Mouse (Mus musculus) lung, embryonic 15.5 days (tissue): ENCODE measurements around the gene 1700057G04Rik. TPM values are rescaled to one million over a fixed set of nuclear protein-coding genes. Genes with fewer than 3 reads are reported as not detected.

Experiments
- ATAC-seq: fragments of 200-750 bp; cut with Nextera tagmentation; 2 replicates; pipeline ENCODE4 v1.8.0; 2017; ENCODE audit warnings: moderate number of reproducible peaks, borderline replicate concordance; ENCODE audit not compliant: low FRiP score, low TSS enrichment; ENCODE audit errors: extremely low read depth
- H3K27ac ChIP-seq: fragments of 300-500 bp; sonication (generic); 2 replicates; pipeline ENCODE4 v1.5.1; 2015; ENCODE audit warnings: moderate library complexity, mild to moderate bottlenecking, inconsistent platforms
- H3K27me3 ChIP-seq: fragments of 300-500 bp; sonication (generic); 2 replicates; pipeline ENCODE4 v1.6.1; 2015; ENCODE audit warnings: inconsistent platforms
- H3K36me3 ChIP-seq: fragments of 300-500 bp; sonication (generic); 2 replicates; pipeline ENCODE4 v1.6.1; 2015; ENCODE audit warnings: inconsistent platforms
- H3K4me1 ChIP-seq: fragments of 300-500 bp; sonication (generic); 2 replicates; pipeline ENCODE4 v1.6.1; 2015; ENCODE audit warnings: inconsistent platforms
- H3K4me2 ChIP-seq: fragments of 300-500 bp; sonication (generic); 2 replicates; pipeline ENCODE4 v1.6.1; 2015; ENCODE audit warnings: inconsistent platforms, mild to moderate bottlenecking, moderate library complexity
- H3K4me3 ChIP-seq: fragments of 300-500 bp; sonication (generic); 2 replicates; pipeline ENCODE4 v1.5.1; 2015; ENCODE audit warnings: mild to moderate bottlenecking, inconsistent platforms
- H3K9ac ChIP-seq: fragments of 300-500 bp; sonication (generic); 2 replicates; pipeline ENCODE4 v1.6.1; 2015; ENCODE audit warnings: inconsistent platforms
- H3K9me3 ChIP-seq: fragments of 300-500 bp; sonication (generic); 2 replicates; pipeline ENCODE4 v1.6.1; 2016; ENCODE audit warnings: inconsistent platforms
- WGBS: fragments of 180-500 bp; shearing (Covaris S2); methylation state at CpG from one replicate; pipeline ENCODE4 v1.1.7; 2015; 5-methylcytosine and 5-hydroxymethylcytosine counted together
- polyA plus RNA-seq: library from polyadenylated mRNA; unstranded; fragments of >200 nt; fragmentation: Nextera tagmentation; extraction: Ambion mirVana; gene quantifications from 2 replicates; pipeline ENCODE4 v1.2.1, GENCODE M21; 2015

Gene 1700057G04Rik
- polyA plus RNA-seq, 1 experiment from 2014 or later, result not detected

DNA sequence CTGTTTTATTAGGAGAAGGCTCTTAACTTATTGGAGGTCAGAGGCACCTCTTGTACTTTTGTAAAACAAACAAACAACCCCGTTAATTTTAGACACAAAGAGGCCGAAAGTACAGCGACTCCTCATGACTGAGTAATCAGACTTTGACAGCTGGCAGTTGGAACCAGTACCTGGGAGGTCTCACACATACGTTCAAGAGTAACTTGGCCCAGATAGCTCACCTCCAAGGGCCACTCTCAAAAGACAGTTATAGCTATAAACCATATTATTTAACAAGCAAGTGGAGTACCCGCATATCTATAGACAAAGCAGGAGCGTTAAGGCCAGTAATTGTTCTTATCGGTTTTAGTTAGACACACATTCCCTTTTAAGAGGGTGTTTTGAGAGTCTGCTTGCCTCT lies 32.8 kb upstream of the 1700057G04Rik start:
- Histone ChIP-seq H3K4me2 (no peak overlapping the region), H3K36me3 (no peaks in the 10 kb centered on the region), H3K27ac (0 out of 2 replicates have a peak overlapping the region, but pooled peaks have one; percentile 73), H3K9ac (no peak overlapping the region), H3K27me3 (no peaks in the 10 kb centered on the region), H3K4me3 (no peak overlapping the region), H3K4me1 (peaks cover 22% of the 10 kb centered on the region), H3K9me3 (no peaks in the 10 kb centered on the region)
- 39% methylated on average over 7 of the region's 7 CpGs for WGBS
- no peak for ATAC-seq

DNA sequence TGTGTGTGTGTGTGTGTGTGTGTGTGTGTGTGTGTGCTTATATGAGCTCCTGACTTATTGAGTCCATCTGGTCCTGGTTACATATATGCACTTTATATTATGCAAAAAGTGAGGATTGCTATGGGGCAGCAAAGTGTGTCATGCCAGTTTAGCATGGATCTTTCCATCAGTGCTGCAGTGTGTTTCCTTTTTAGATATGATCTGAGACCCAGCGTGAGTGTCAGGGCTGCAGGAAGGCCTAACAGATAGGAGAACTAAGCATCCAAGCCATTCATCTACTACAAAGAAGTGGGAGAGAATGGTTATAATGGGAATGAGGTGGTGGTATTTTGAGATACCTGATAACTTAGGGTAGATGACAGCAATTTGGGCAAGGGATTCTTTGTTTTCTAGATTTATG lies 29.1 kb upstream of the 1700057G04Rik start:
- ATAC-seq, result no peak
- H3K27ac ChIP-seq, result no peak overlapping the region
- H3K27me3 ChIP-seq, result no peaks in the 10 kb centered on the region
- H3K4me3 ChIP-seq, result no peak overlapping the region
- 60% methylated on average over 1 of the region's 1 CpGs for WGBS
- no peak overlapping the region for H3K4me2 ChIP-seq
- peaks cover 13% of the 10 kb centered on the region for H3K4me1 ChIP-seq
- no peaks in the 10 kb centered on the region for H3K36me3 ChIP-seq
- H3K9me3 ChIP-seq, result no peaks in the 10 kb centered on the region
- no peak overlapping the region for H3K9ac ChIP-seq

DNA sequence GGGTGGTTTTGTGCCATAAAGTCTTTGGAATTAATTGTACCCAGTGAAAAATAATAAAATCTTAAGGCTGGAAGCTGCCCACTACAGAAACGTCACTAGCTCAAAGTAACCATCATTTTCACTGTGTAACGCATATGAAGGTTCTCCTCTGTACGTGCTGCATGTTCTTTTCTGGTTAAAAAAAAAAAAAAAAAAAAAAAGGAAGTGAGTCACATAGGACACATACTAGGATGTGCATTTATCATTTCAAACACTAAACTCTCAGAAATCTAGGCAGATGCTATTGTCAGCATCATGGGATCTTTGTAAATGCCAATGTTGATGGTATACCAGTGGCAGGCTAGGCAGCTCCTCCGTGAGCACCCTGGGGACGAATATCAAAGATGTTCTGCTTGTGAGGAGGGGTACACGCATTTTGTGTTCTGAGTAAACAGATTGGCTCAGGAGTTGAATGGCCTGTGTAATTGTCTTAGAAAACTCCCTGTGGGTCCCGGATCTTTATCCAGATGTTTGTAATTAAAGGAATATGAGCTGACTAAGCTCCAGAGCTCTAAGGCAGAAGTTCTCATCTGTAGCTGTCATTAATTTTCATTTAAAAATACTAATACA lies 26.5 kb upstream of the 1700057G04Rik start:
- 54% methylated on average over 7 of the region's 7 CpGs for WGBS
- Histone ChIP-seq H3K4me1 (no peaks in the 10 kb centered on the region), H3K4me2 (no peak overlapping the region), H3K27ac (no peak overlapping the region), H3K9me3 (no peaks in the 10 kb centered on the region), H3K9ac (no peak overlapping the region), H3K36me3 (no peaks in the 10 kb centered on the region), H3K4me3 (no peak overlapping the region), H3K27me3 (no peaks in the 10 kb centered on the region)
- no peak for ATAC-seq

DNA sequence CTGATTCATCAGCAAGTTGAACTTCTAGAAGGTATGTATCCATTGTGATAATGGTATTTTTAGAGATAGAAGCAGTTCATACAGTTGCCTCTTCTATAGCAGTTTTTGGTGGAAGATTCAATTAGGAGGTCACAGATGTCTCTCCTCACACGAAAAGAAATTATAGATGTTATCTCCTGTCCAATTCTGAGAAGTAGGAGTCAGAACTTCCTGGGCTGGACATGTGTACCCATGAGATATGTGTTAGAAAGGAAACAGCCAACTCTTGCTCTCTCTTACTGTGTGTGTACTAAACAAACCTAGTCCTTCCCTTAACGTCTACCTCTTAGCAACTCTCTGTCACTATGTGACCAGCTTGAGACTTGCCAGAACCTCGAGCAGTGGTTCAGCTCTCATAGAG lies 19.5 kb upstream of the 1700057G04Rik start:
- Histone ChIP-seq H3K9ac (no peak overlapping the region), H3K36me3 (no peaks in the 10 kb centered on the region), H3K4me2 (no peak overlapping the region), H3K4me3 (no peak overlapping the region), H3K4me1 (no peaks in the 10 kb centered on the region), H3K27ac (no peak overlapping the region), H3K9me3 (no peaks in the 10 kb centered on the region), H3K27me3 (no peaks in the 10 kb centered on the region)
- 54% methylated on average over 3 of the region's 3 CpGs for WGBS
- no peak for ATAC-seq

DNA sequence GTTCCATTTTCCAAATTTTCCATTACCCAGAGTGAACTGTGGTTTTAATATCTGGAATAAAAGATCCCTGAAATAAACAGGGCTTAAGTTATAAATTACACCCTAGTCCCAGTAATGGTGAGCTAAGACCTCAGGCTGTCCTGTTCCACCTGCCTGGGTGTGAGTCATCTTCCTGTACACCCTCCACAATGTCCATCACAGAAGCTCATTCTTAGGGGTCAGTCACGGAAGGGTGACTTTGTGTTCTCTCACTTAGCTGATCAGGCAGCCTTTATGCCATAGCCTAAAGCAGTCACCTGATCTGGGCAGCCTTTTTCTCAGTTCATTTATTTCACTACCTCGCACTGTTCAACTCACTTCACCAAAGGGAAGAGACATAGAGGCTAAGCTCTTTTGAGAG lies 17.0 kb upstream of the 1700057G04Rik start:
- H3K9me3 ChIP-seq, result no peaks in the 10 kb centered on the region

DNA sequence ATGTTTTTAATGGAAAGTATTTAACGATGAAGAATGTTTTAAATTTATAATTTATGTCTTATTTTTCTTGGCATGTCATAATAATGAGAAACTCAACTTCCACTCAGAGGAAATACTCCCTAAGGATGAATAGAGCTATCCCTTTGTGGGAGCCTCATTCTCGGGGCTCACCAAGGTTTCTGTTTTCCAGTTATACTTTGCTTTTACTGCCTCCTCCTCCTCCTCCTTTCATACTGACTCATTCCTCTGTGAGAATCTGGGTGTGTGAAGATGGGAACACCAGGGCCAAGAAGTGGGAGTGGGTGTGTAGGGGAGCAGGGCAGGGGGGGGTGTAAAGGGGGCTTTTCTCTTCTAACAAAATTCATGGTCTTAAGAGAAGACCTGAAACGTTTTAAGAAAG lies 16.3 kb upstream of the 1700057G04Rik start:
- Histone ChIP-seq H3K36me3 (no peaks in the 10 kb centered on the region), H3K9ac (no peak overlapping the region), H3K9me3 (no peaks in the 10 kb centered on the region), H3K4me3 (no peak overlapping the region), H3K4me2 (no peak overlapping the region), H3K27me3 (no peaks in the 10 kb centered on the region), H3K4me1 (no peaks in the 10 kb centered on the region), H3K27ac (no peak overlapping the region)
- ATAC-seq, result no peak
- 51% methylated on average over 3 of the region's 3 CpGs for WGBS

More for the DNA sequence above, 17.0 kb upstream of the 1700057G04Rik start:
- ATAC-seq, result no peak
- Histone ChIP-seq H3K4me3 (no peak overlapping the region), H3K36me3 (no peaks in the 10 kb centered on the region), H3K4me2 (no peak overlapping the region), H3K4me1 (no peaks in the 10 kb centered on the region), H3K9ac (no peak overlapping the region), H3K27me3 (no peaks in the 10 kb centered on the region), H3K27ac (no peak overlapping the region)
- WGBS, result 72% methylated on average over 2 of the region's 2 CpGs

DNA sequence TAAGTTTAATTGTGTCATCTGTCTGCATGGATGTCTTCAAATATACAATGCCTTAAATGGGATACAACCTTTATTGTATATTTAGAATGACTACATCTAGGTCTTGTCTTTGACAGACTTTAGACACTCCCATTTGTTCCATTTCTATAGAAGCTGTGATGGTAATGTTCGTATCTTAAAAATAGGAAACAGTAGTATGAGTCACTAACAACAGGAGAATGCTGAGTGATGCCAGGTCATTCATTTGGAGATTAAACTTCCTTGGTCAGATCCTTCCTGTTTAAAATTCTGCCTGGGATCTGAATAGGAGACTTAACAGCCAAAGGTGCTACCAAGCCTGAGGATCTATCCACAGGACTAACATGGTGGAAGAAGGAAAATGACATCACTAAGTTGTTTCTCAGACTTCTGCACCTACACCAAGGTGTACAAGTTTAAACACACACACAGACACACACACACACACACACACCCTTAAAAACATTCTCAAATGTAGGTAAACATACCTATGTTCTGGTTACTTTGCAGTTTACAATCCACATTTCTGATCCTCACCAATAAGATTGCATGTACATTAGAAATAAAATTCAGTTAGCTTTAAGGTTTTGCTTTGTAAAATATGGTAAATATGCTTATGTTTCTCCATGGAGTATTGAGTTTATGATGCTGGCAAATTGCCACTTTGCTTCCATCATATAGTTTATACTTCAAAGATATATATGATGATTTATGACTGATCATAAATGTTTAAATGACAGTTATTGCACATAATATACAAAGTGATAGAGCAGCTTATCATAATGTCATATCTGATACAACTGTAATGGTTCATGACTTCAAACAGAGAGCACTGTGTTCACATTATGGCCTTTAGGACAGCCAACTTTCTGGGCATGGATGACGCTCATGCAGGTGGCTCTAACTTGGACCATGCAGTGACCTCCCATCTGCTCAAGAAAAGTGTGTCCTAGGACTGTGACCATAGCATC lies 15.3 kb upstream of the 1700057G04Rik start:
- no peaks in the 10 kb centered on the region for H3K36me3 ChIP-seq
- H3K27ac ChIP-seq, result no peak overlapping the region
- no peaks in the 10 kb centered on the region for H3K9me3 ChIP-seq
- 76% methylated on average over 2 of the region's 2 CpGs for WGBS
- H3K4me3 ChIP-seq, result no peak overlapping the region
- H3K27me3 ChIP-seq, result no peaks in the 10 kb centered on the region
- ATAC-seq, result no peak
- no peak overlapping the region for H3K4me2 ChIP-seq
- H3K4me1 ChIP-seq, result no peaks in the 10 kb centered on the region
- H3K9ac ChIP-seq, result no peak overlapping the region

DNA sequence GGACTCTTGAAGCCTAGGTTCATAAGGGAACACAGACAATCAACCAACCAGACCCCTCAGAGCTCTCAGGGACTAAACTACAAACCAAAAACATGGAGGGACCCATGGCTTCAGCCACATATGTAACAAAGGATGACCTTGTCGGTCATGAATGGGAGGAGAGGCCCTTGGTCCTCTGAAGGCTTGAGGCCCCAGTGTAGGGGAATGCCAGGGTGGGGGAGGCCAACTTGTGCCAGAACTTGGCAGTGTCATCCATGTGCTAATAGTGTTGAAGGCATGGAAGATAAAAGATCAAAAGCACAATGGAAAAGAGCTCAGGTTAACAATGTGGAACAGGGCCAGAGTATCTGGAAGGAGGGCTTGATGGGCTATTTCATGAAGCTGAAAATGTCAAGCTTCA lies 10.9 kb upstream of the 1700057G04Rik start:
- ATAC-seq, result no peak
- Histone ChIP-seq H3K9me3 (no peaks in the 10 kb centered on the region), H3K9ac (no peak overlapping the region), H3K27ac (no peak overlapping the region), H3K4me2 (no peak overlapping the region), H3K4me1 (no peaks in the 10 kb centered on the region), H3K27me3 (no peaks in the 10 kb centered on the region), H3K36me3 (no peaks in the 10 kb centered on the region), H3K4me3 (no peak overlapping the region)
- 68% methylated on average over 1 of the region's 1 CpGs for WGBS

DNA sequence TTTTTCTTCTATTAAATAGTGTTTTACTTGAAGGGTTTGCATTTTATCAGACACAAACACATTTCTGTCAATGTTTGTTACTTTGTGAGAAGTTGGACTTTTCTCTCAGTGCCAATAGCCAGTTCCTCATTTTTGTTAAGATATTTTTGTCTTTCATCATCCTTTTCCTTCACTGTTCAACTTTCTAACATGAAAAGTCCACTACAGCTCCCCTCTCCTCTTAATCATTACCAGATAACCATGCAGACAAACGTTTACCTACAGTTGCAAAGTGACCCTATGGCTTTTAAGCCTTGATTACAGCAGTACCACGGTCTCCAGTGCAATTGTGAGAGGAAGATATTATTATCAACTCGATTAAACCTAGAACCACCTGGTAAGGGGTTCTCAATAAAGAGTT lies 8.0 kb upstream of the 1700057G04Rik start:
- no peak overlapping the region for H3K4me3 ChIP-seq

DNA sequence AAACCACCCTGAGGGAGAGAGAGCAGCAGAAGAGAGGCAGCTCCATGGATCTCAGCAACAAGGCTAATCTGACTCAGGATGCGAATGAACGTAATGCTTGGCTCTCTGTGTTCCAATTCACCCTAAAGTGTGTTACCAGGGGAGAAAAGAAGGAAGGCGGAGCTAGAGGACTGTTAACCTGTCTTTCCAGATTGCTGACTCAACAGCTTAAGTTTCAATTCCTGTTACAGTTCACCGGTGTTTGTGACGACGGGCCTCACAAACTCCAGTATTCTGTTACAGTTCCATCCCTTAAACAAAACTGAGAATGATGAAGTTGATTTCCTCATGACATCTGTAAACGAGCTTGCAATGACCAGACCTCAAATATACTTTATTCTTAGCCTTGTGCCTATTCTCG lies 4.1 kb upstream of the 1700057G04Rik start:
- ATAC-seq, result no peak
- no peak overlapping the region for H3K27ac ChIP-seq

More for the DNA sequence above, 8.0 kb upstream of the 1700057G04Rik start:
- H3K36me3 ChIP-seq, result no peaks in the 10 kb centered on the region
- 43% methylated on average over 3 of the region's 3 CpGs for WGBS
- no peak for ATAC-seq
- no peaks in the 10 kb centered on the region for H3K9me3 ChIP-seq
- no peak overlapping the region for H3K4me2 ChIP-seq
- no peaks in the 10 kb centered on the region for H3K27me3 ChIP-seq
- H3K27ac ChIP-seq, result no peak overlapping the region
- no peaks in the 10 kb centered on the region for H3K4me1 ChIP-seq
- H3K9ac ChIP-seq, result no peak overlapping the region

DNA sequence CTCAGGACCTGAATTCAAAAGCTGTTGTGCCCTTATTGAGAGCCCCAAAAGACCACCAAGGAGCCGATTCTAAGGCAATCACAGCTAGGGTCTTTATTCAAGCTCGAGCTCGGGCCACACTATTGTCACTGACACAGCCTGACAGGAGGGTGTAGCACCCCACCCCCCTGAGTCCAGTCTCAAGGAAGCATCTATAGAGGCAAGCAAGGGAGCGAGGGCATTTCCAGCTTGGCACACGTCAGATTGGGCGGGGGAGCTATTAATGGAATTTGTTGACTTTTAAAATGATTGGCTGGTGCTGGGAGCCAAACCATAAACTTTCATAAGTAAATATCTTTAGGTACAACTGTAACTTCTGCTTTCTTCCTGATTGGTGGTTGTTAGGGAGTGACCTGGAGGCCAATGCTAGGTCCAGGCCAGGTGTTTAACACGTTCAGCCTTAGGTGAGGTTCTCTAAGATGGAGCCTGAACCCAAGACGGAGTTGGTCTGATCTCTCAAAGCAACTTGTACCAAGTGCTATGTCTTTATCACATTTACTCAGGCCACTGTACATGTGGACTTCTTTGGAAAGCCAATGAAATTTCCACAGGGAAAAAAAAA lies 3.5 kb upstream of the 1700057G04Rik start:
- WGBS, result 78% methylated on average over 8 of the region's 8 CpGs
- H3K9ac ChIP-seq, result no peak overlapping the region
- no peak for ATAC-seq
- H3K27me3 ChIP-seq, result no peaks in the 10 kb centered on the region
- H3K9me3 ChIP-seq, result no peaks in the 10 kb centered on the region
- H3K27ac ChIP-seq, result no peak overlapping the region
- no peaks in the 10 kb centered on the region for H3K4me1 ChIP-seq
- H3K4me3 ChIP-seq, result no peak overlapping the region
- H3K36me3 ChIP-seq, result no peaks in the 10 kb centered on the region
- H3K4me2 ChIP-seq, result no peak overlapping the region

More for the DNA sequence above, 4.1 kb upstream of the 1700057G04Rik start:
- WGBS, result 63% methylated on average over 8 of the region's 8 CpGs
- Histone ChIP-seq H3K27me3 (no peaks in the 10 kb centered on the region), H3K4me2 (no peak overlapping the region), H3K36me3 (no peaks in the 10 kb centered on the region), H3K9me3 (no peaks in the 10 kb centered on the region), H3K9ac (no peak overlapping the region), H3K4me3 (no peak overlapping the region), H3K4me1 (no peaks in the 10 kb centered on the region)

DNA sequence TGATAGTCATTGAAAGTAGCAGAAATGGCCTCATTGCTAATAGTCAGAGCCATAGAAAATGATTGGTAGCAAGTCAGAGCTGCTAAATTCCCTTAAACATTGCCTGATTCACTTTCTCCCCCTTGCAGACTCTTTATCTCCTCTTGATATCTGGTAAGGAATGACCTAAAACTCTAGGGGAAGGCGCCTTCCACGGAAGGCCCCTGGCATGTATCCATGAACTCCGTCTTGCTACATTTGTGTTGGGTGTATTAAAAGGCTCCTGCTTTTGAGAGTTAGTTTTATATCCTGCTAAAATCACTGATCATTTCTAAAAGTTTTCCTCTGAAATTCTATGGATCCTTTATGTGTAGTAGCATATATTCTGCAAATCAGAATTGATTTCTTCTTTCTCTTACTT lies 7.6 kb downstream of the 1700057G04Rik start:
- no peaks in the 10 kb centered on the region for H3K27me3 ChIP-seq

More for the DNA sequence above, 7.6 kb downstream of the 1700057G04Rik start:
- Histone ChIP-seq H3K36me3 (no peaks in the 10 kb centered on the region), H3K9me3 (no peaks in the 10 kb centered on the region), H3K4me3 (no peak overlapping the region), H3K27ac (no peak overlapping the region), H3K9ac (no peak overlapping the region), H3K4me2 (no peak overlapping the region), H3K4me1 (0 out of 2 replicates have a peak, but pooled peaks cover 5% of the 10 kb centered on the region)
- WGBS, result 57% methylated on average over 3 of the region's 3 CpGs
- ATAC-seq, result no peak
